Mouse (Mus musculus): Measurements from ENCODE around the gene Trmt10a. TPM values are rescaled to one million over a fixed set of nuclear protein-coding genes. Genes with fewer than 3 reads are reported as not detected.

Trmt10a gene
- polyA plus RNA-seq, 1 experiment from 2014 or later = 8.8 TPM

Other genes starting within 250 kb of the Trmt10a start
- gene Lamtor3, start 224.9 kb upstream of the Trmt10a start, polyA plus RNA-seq (2016; fragmentation: Nextera tagmentation; extraction: Ambion mirVana) = 72.6 and 77.5 TPM in 2 replicates
- 22.0 and 22.7 TPM in 2 replicates for gene Dapp1, start 161.9 kb upstream of the Trmt10a start, polyA plus RNA-seq (2016; fragmentation: Nextera tagmentation; extraction: Ambion mirVana)
- 0.04 TPM in 2 replicates for gene 1110002E22Rik, start 78.4 kb upstream of the Trmt10a start, polyA plus RNA-seq (2016; fragmentation: Nextera tagmentation; extraction: Ambion mirVana)
- gene Gm5105, start 76.1 kb upstream of the Trmt10a start, polyA plus RNA-seq (2016; fragmentation: Nextera tagmentation; extraction: Ambion mirVana) = 0.10 TPM in 1 of 2 replicates, not detected in the other
- gene Mttp, start 1.5 kb downstream of the Trmt10a start, polyA plus RNA-seq (2016; fragmentation: Nextera tagmentation; extraction: Ambion mirVana) = 36.3 and 37.0 TPM in 2 replicates
- not detected in 2 replicates for gene 4930579F01Rik, start 50.4 kb downstream of the Trmt10a start, polyA plus RNA-seq (2016; fragmentation: Nextera tagmentation; extraction: Ambion mirVana)
- gene Adh7, start 74.3 kb downstream of the Trmt10a start, polyA plus RNA-seq (2016; fragmentation: Nextera tagmentation; extraction: Ambion mirVana) = 0.19 and 0.26 TPM in 2 replicates
- 0.92 and 0.97 TPM in 2 replicates for gene Adh1, start 117.5 kb downstream of the Trmt10a start, polyA plus RNA-seq (2016; fragmentation: Nextera tagmentation; extraction: Ambion mirVana)
- gene Adh6a, start 169.8 kb downstream of the Trmt10a start, polyA plus RNA-seq (2016; fragmentation: Nextera tagmentation; extraction: Ambion mirVana) = not detected in 2 replicates
- 0.41 and 0.68 TPM in 2 replicates for gene Adh6b, start 198.3 kb downstream of the Trmt10a start, polyA plus RNA-seq (2016; fragmentation: Nextera tagmentation; extraction: Ambion mirVana)

All from liver, embryonic 12.5 days (tissue).